Mouse (Mus musculus): Measurements from ENCODE around the gene Wdr20. TPM values are rescaled to one million over a fixed set of nuclear protein-coding genes. Genes with fewer than 3 reads are reported as not detected.

Gene Wdr20
- polyA plus RNA-seq, 1 experiment from 2014 or later: 21.6 TPM

DNA sequence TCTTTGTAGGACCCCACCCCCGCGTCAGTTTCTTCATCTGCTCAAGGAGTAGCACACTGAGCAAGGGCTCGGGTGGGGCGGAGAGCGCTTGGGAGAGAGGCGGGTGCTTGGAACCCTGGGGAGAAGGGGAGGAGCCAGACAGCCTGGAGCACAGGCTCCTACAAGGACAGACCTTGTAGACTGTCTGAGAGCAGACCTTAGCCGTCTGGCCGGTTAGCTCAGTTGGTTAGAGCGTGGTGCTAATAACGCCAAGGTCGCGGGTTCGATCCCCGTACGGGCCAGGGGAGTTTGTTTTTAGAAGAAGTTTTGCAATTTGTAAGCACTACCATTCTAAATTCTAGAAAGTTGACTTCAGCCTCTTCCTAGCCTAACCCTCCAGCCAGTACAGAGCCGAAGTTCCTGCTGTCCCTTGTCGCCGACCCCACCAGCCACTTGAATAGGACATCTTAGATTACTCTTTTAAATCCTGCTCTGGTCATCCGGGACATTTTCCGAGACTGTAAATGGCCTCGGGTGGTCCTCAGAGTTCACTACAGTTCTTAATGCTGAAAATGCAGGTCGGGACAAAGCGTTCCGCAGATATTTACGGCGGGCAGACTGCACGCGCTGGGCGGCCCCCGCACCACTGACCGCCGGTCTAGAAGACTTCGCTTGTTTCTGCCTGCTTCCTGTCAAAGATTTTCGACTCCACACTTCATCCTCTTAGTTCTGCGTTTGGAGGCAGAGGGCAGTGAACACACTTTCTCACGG is 107.6 kb downstream of the Wdr20 start:
- Histone ChIP-seq H3K4me1 (ENCODE audit: control insufficient read depth, insufficient read depth, low read length) (no peaks in the 10 kb centered on the region; the same call in 1 of the 2 replicates), H3K27me3 (ENCODE audit: control insufficient read depth, insufficient read depth, low read length) (peaks cover 17% of the 10 kb centered on the region; the same call in 1 of the 2 replicates), H3K27ac (replicated peaks; ENCODE audit: low read depth, low read length) (no peak overlapping the region), H3K36me3 (ENCODE audit: control insufficient read depth, insufficient read depth, low read length) (no peaks in the 10 kb centered on the region), H3K9me3 (ENCODE audit: control insufficient read depth, low read length) (no peaks in the 10 kb centered on the region), H3K4me2 (ENCODE audit: low read depth, severe bottlenecking) (peak overlapping the region; percentile 66), H3K4me3 (ENCODE audit: low read depth, low read length) (peak overlapping the region; percentile 31), H3K9ac (ENCODE audit: low read length) (peak overlapping the region; percentile 45; the same call in 1 of the 2 replicates)
- peak; percentile 62 for ATAC-seq (ENCODE audit: insufficient number of reproducible peaks, low FRiP score, low TSS enrichment, low read depth)
- under 1% methylated on average over 36 of the region's 36 CpGs for WGBS
- peak; percentile 97 for DNase-seq (ENCODE audit: low spot score)

DNA sequence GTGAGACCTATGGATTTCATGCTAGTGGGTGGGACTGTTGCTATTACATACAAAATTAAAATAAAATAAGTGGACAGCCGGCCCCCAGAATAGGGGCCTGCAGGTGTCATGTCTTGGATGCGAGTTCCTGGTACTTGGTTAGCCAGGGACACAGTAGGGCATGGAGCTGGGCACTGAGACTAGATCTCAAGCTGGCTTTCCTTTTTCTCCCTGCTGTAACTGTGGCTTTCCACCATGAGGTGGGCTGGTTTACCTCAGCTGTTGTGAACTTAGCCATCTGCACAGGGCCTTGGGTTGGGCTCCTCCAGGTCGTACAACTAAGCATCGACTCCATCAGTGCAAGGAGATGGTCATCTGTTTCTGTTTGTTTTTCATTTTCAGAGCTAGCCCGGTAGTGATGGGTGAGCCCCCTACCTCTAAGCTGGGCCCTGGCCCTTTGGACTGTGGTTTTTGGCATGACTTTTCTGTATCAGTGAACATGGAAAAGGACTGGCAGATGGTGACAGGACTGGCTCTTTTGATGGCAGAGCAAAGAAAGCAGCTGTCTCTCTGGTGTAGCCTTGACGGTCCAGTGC is 108.5 kb downstream of the Wdr20 start:
- Histone ChIP-seq H3K4me2 (ENCODE audit: low read depth, severe bottlenecking) (peak overlapping the region; percentile 66), H3K4me1 (ENCODE audit: control insufficient read depth, insufficient read depth, low read length) (peaks cover 4% of the 10 kb centered on the region; the same call in 1 of the 2 replicates), H3K9me3 (ENCODE audit: control insufficient read depth, low read length) (no peaks in the 10 kb centered on the region), H3K9ac (ENCODE audit: low read length) (no peak overlapping the region), H3K36me3 (ENCODE audit: control insufficient read depth, insufficient read depth, low read length) (no peaks in the 10 kb centered on the region), H3K27ac (replicated peaks; ENCODE audit: low read depth, low read length) (no peak overlapping the region), H3K27me3 (ENCODE audit: control insufficient read depth, insufficient read depth, low read length) (peaks cover 17% of the 10 kb centered on the region; the same call in 1 of the 2 replicates), H3K4me3 (ENCODE audit: low read depth, low read length) (no peak overlapping the region; the same call in 1 of the 2 replicates)
- DNase-seq (ENCODE audit: low spot score) (no peak), ATAC-seq (ENCODE audit: insufficient number of reproducible peaks, low FRiP score, low TSS enrichment, low read depth) (no peak)
- WGBS: 71% methylated on average over 6 of the region's 6 CpGs

DNA sequence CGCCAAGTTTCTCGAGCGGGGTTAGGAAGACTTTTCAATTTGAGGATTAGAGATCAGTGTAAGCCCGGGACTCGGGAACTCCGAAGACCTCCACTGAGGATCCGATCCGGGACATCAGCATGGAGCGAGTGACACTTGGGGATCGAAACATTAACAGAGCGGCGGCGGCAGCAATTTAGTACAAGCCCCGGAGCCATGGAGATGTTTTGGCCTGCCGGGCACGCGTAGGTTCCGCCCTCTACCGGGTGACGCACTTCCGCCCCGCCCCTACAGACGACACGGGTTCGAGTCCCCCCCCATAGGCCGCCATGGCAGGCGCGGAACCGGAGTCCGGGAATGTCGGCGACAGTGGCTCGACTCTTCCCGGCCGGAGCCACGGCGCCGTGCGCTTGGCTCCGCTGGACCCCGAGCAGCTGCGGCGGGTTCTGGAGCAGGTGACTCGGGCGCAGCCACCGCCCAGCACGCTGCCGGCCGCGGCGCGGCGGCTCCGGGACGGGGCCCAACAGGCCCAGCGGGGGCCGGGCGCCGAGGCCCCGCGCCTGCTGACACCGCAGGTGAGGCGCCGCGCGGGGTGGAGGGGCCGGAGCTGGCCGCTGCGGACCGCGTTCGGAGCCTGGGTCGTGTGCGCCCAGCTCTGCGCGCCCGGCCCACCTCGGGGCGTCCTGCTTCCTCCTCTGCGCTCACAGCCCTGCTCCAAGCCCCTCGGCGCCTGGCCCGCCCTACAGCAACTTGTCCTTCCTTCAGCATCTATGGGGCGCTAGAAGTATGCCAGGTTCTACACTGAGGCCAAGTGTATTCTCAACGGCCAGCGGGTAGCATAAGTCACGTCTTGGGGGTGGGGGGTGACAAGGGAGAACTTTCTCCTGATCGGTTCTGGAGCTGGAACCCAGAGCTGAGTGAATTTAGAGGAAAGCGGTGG is 112.5 kb downstream of the Wdr20 start, which contains the start of gene Zfp839:
Gene Zfp839 (plus strand): TSS at position 244 of the 919 bp plus-strand sequence.
- H3K9me3 ChIP-seq (ENCODE audit: control insufficient read depth, low read length): no peaks in the 10 kb centered on the region
- peak within 1 kb of the TSS; percentile 43; the same call in 1 of the 2 replicates for H3K27ac ChIP-seq (replicated peaks; ENCODE audit: low read depth, low read length)
- under 1% methylated on average over 84 of the region's 89 CpGs for WGBS
- DNase-seq (ENCODE audit: low spot score) (peak; percentile 90), ATAC-seq (ENCODE audit: insufficient number of reproducible peaks, low FRiP score, low TSS enrichment, low read depth) (peak; percentile 79)
- peak within 1 kb of the TSS; percentile 91 for H3K9ac ChIP-seq (ENCODE audit: low read length)
- H3K4me3 ChIP-seq (ENCODE audit: low read depth, low read length): peak within 1 kb of the TSS; percentile 79
- H3K36me3 ChIP-seq (ENCODE audit: control insufficient read depth, insufficient read depth, low read length): no peaks in the 10 kb centered on the region
- H3K27me3 ChIP-seq (ENCODE audit: control insufficient read depth, insufficient read depth, low read length): peaks cover 6% of the 10 kb centered on the region; the same call in 1 of the 2 replicates
- H3K4me2 ChIP-seq (ENCODE audit: low read depth, severe bottlenecking): peak within 1 kb of the TSS; percentile 51
- H3K4me1 ChIP-seq (ENCODE audit: control insufficient read depth, insufficient read depth, low read length): 0 out of 2 replicates have a peak, but pooled peaks cover 4% of the 10 kb centered on the region

DNA sequence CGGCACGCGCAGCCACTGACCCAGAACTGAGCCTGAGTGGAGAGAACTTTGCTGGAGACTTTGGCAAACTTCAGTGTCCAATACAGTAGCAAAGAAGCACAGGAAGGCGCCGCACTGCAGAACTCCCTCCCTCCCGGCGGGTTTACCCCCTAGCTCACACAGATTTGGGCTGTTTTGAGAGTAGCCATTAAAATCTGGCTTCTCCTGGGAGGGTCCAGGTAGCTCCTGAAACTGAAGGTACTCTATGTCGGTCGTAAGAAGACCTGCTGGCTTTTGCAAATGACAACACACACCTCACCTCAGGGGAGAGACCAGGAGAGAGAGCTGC is 113.1 kb downstream of the Wdr20 start:
- Histone ChIP-seq H3K27ac (replicated peaks; ENCODE audit: low read depth, low read length) (peak overlapping the region; percentile 43; the same call in 1 of the 2 replicates), H3K4me2 (ENCODE audit: low read depth, severe bottlenecking) (peak overlapping the region; percentile 51), H3K9me3 (ENCODE audit: control insufficient read depth, low read length) (no peaks in the 10 kb centered on the region), H3K27me3 (ENCODE audit: control insufficient read depth, insufficient read depth, low read length) (peaks cover 5% of the 10 kb centered on the region; the same call in 1 of the 2 replicates), H3K9ac (ENCODE audit: low read length) (peak overlapping the region; percentile 91; the same call in 1 of the 2 replicates), H3K4me1 (ENCODE audit: control insufficient read depth, insufficient read depth, low read length) (0 out of 2 replicates have a peak, but pooled peaks cover 4% of the 10 kb centered on the region), H3K4me3 (ENCODE audit: low read depth, low read length) (peak overlapping the region; percentile 79), H3K36me3 (ENCODE audit: control insufficient read depth, insufficient read depth, low read length) (no peaks in the 10 kb centered on the region; the same call in 1 of the 2 replicates)
- DNase-seq (ENCODE audit: low spot score): no peak
- ATAC-seq (ENCODE audit: insufficient number of reproducible peaks, low FRiP score, low TSS enrichment, low read depth): no peak; the same call in 1 of the 2 replicates
- 15% methylated on average over 9 of the region's 9 CpGs for WGBS

DNA sequence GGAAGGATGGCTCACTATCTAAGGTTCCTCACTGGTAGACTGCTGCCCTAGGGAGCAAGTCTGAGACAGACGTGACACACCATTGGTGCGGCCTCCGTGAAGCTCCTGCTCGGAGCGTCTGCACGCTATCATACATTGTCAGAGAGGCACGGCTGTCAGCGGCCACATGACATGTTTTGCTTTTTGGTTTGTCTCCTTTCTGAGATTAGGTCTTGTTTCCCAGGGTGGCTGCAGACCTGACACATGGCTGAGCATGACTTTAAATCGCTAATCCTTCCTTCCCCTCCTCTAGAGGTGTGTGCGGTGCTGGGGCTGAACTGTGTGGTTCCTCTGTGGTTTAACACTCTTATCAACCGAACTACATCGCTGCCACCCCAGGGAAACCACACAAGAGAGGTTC is 113.7 kb downstream of the Wdr20 start:
- 0 out of 2 replicates have a peak overlapping the region, but pooled peaks have one; percentile 79 for H3K4me3 ChIP-seq (ENCODE audit: low read depth, low read length)
- H3K9me3 ChIP-seq (ENCODE audit: control insufficient read depth, low read length): no peaks in the 10 kb centered on the region
- ATAC-seq (ENCODE audit: insufficient number of reproducible peaks, low FRiP score, low TSS enrichment, low read depth) (no peak), DNase-seq (ENCODE audit: low spot score) (no peak)
- H3K9ac ChIP-seq (ENCODE audit: low read length): no peak overlapping the region
- peak overlapping the region; percentile 51 for H3K4me2 ChIP-seq (ENCODE audit: low read depth, severe bottlenecking)
- WGBS: 88% methylated on average over 12 of the region's 12 CpGs
- 0 out of 2 replicates have a peak, but pooled peaks cover 4% of the 10 kb centered on the region for H3K4me1 ChIP-seq (ENCODE audit: control insufficient read depth, insufficient read depth, low read length)
- no peak overlapping the region for H3K27ac ChIP-seq (replicated peaks; ENCODE audit: low read depth, low read length)
- no peaks in the 10 kb centered on the region; the same call in 1 of the 2 replicates for H3K36me3 ChIP-seq (ENCODE audit: control insufficient read depth, insufficient read depth, low read length)
- no peaks in the 10 kb centered on the region for H3K27me3 ChIP-seq (ENCODE audit: control insufficient read depth, insufficient read depth, low read length)

DNA sequence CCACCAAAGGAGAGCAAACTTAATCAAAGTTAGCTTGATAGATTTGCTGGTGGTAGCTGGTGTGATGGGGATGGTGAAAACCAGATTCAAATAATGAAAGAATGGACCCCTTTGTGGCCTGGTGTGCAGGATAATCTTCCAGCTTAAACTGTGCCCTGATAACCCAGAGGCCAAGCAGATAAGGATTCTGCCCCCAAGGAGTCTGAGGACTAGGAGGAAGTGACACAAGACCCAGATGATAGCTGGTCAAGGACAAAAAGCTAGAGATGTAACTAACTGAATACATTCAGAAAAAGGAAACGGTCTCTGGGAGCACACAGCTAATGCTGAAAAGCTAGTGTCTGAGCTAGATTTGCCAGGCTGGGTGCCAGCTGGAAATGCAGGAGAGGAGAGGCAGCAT is 114.2 kb downstream of the Wdr20 start:
- Histone ChIP-seq H3K4me1 (ENCODE audit: control insufficient read depth, insufficient read depth, low read length) (0 out of 2 replicates have a peak, but pooled peaks cover 4% of the 10 kb centered on the region), H3K27ac (replicated peaks; ENCODE audit: low read depth, low read length) (no peak overlapping the region), H3K4me2 (ENCODE audit: low read depth, severe bottlenecking) (no peak overlapping the region), H3K36me3 (ENCODE audit: control insufficient read depth, insufficient read depth, low read length) (no peaks in the 10 kb centered on the region; the same call in 1 of the 2 replicates), H3K27me3 (ENCODE audit: control insufficient read depth, insufficient read depth, low read length) (no peaks in the 10 kb centered on the region), H3K4me3 (ENCODE audit: low read depth, low read length) (no peak overlapping the region), H3K9ac (ENCODE audit: low read length) (no peak overlapping the region), H3K9me3 (ENCODE audit: control insufficient read depth, low read length) (no peaks in the 10 kb centered on the region)
- ATAC-seq (ENCODE audit: insufficient number of reproducible peaks, low FRiP score, low TSS enrichment, low read depth): no peak
- no peak for DNase-seq (ENCODE audit: low spot score)
- 94% methylated on average over 1 of the region's 1 CpGs for WGBS

Data from limb, embryonic 11.5 days (tissue).